Mouse (Mus musculus) erythroblast, embryonic 14.5 days (primary cell): ENCODE measurements around the gene Dcp1b.

Experiments used
- GATA1 ChIP-seq: IDR thresholded peaks from 2 replicates; pipeline ENCODE4 v1.6.1; 2012; ENCODE audit warnings: low read length, inconsistent platforms, mixed read lengths
- TAL1 ChIP-seq: IDR thresholded peaks from 3 replicates; pipeline ENCODE4 v1.6.1; 2012; ENCODE audit warnings: low read length, inconsistent platforms, mixed read lengths

DNA sequence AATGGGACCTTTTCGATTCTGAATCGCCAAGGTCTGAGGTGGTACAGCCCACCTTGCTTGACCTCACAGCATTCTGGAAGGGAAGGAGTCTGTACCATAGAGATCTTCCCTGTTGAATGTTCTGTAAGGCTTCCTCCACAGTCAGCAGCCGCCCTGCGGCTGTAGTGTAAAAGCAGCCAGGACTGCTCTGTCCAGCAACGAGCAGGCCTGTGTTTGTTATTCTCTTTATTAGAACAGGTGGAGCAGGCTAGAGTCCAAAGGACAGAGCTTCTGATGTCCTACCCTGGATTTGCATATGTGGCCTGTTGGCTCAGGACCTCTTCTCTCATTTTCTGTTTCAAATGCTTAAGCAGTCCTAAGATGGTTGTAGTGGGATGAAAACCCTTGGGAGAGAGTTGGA is 25.3 kb downstream of the Dcp1b start:
- TF ChIP-seq TAL1: no peak
- TF ChIP-seq GATA1: no peak
